Mouse (Mus musculus) lung, postnatal 10 days (tissue): Measurements from ENCODE around the gene Mmp21.
A peak's percentile ranks its signal among the peaks of the same experiment; 100 is the strongest.
"Not testable (repeated sequence)": the region's sequence is repeated elsewhere in the genome, so short reads cannot be mapped to it uniquely, and the experiment has no call there.

Source experiments
- DNase-seq: peaks from one replicate; pipeline ENCODE4 v3.0.0; 2021

The Mmp21 gene

GRCm38 (mm10) chr7:133679961-133680360 lies at the start of gene Mmp21:
TSS of gene Mmp21 (minus strand) at chr7:133680061.
- DNase-seq = no peak

- no peak for DNase-seq
These were observed 49.5 kb upstream of the Mmp21 start for GRCm38 (mm10) chr7:133729351-133729750.

- DNase-seq = no peak
These were observed 47.2 kb upstream of the Mmp21 start for GRCm38 (mm10) chr7:133727027-133727426.

- DNase-seq = peak; percentile 47
These were observed 45.7 kb upstream of the Mmp21 start for GRCm38 (mm10) chr7:133725571-133725970.

- DNase-seq = no peak
These were observed 45.0 kb upstream of the Mmp21 start for GRCm38 (mm10) chr7:133724844-133725243.

GRCm38 (mm10) chr7:133720616-133721015 lies 40.8 kb upstream of the Mmp21 start:
- DNase-seq = no peak

GRCm38 (mm10) chr7:133718580-133718979 lies 38.7 kb upstream of the Mmp21 start:
- no peak for DNase-seq

GRCm38 (mm10) chr7:133715387-133715786 lies 35.5 kb upstream of the Mmp21 start:
- no peak for DNase-seq

GRCm38 (mm10) chr7:133707301-133707700 lies 27.4 kb upstream of the Mmp21 start:
- DNase-seq = peak; percentile 38

- no peak for DNase-seq
These were observed 24.0 kb upstream of the Mmp21 start for GRCm38 (mm10) chr7:133703906-133704305.

GRCm38 (mm10) chr7:133702333-133702732 lies 22.5 kb upstream of the Mmp21 start:
- DNase-seq = no peak

GRCm38 (mm10) chr7:133701366-133701765 lies 21.5 kb upstream of the Mmp21 start:
- DNase-seq = no peak

- no peak for DNase-seq
These were observed 20.0 kb upstream of the Mmp21 start for GRCm38 (mm10) chr7:133699885-133700284.

- DNase-seq = no peak
These were observed 18.3 kb upstream of the Mmp21 start for GRCm38 (mm10) chr7:133698021-133698709.

GRCm38 (mm10) chr7:133685644-133686043 lies 5.8 kb upstream of the Mmp21 start:
- not testable (repeated sequence) for DNase-seq

GRCm38 (mm10) chr7:133684701-133685100 lies 4.8 kb upstream of the Mmp21 start:
- no peak for DNase-seq

- DNase-seq = no peak
These were observed 4.2 kb upstream of the Mmp21 start for GRCm38 (mm10) chr7:133684110-133684509.

- DNase-seq = no peak
These were observed 3.8 kb upstream of the Mmp21 start for GRCm38 (mm10) chr7:133683626-133684025.

- DNase-seq = no peak
These were observed 422 bp downstream of the Mmp21 start for GRCm38 (mm10) chr7:133679439-133679838.

- no peak for DNase-seq
These were observed 1.1 kb downstream of the Mmp21 start for GRCm38 (mm10) chr7:133678716-133679115.

GRCm38 (mm10) chr7:133676002-133676401 lies 3.9 kb downstream of the Mmp21 start:
- DNase-seq = peak; percentile 21

- DNase-seq = no peak
These were observed 9.0 kb downstream of the Mmp21 start for GRCm38 (mm10) chr7:133670846-133671245.

GRCm38 (mm10) chr7:133669946-133670345 lies 9.9 kb downstream of the Mmp21 start:
- DNase-seq = no peak

GRCm38 (mm10) chr7:133669071-133669470 lies 10.8 kb downstream of the Mmp21 start:
- peak; percentile 21 for DNase-seq

- DNase-seq = no peak
These were observed 17.4 kb downstream of the Mmp21 start for GRCm38 (mm10) chr7:133662467-133662866.
